Mouse (Mus musculus) adrenal gland, postnatal 14 days (tissue): ENCODE results near the gene Paxip1. TPM values are rescaled to one million over a fixed set of nuclear protein-coding genes. Genes with fewer than 3 reads are reported as not detected.

Experiments
- DNase-seq: peaks from one replicate; pipeline ENCODE4 v3.0.0; 2021; ENCODE audit warnings: mixed read lengths
- long read RNA-seq, 2 experiments: library from polyadenylated mRNA; stranded (forward); transcript quantifications; one replicate each; pipeline ENCODE4 v2.0.0; 2021
- total RNA-seq: library from RNA; stranded (reverse); gene quantifications from 2 replicates; pipeline ENCODE4 v1.2.3, GENCODE M21; 2021

The Paxip1 gene
- total RNA-seq = 30.1 and 31.7 TPM in 2 replicates
- long read RNA-seq, experiment 1, full-length matches to known transcripts = 16 of 23 reads
- long read RNA-seq, experiment 1, partial matches to known transcripts = 0 of 23 reads
- long read RNA-seq, experiment 1, other reads (novel, unspliced or antisense) = 7 of 23 reads
- long read RNA-seq, experiment 2, full-length matches to known transcripts = 9 of 19 reads
- long read RNA-seq, experiment 2, partial matches to known transcripts = 4 of 19 reads
- long read RNA-seq, experiment 2, other reads (novel, unspliced or antisense) = 6 of 19 reads

- DNase-seq = peak; percentile 99
These were observed at the start of gene Paxip1 for GRCm38 (mm10) chr5:27791303-27792172. Gene Paxip1, minus strand, starts transcription at chr5:27791691.

GRCm38 (mm10) chr5:27838061-27838460 is 46.6 kb upstream of the Paxip1 start:
- DNase-seq = no peak

- DNase-seq = no peak
These were observed 43.6 kb upstream of the Paxip1 start for GRCm38 (mm10) chr5:27835096-27835495.

GRCm38 (mm10) chr5:27827971-27828370 is 36.5 kb upstream of the Paxip1 start:
- DNase-seq = no peak

- no peak for DNase-seq
These were observed 29.7 kb upstream of the Paxip1 start for GRCm38 (mm10) chr5:27821161-27821560.

- DNase-seq = no peak
These were observed 27.6 kb upstream of the Paxip1 start for GRCm38 (mm10) chr5:27818840-27819672.

GRCm38 (mm10) chr5:27814282-27814681 is 22.8 kb upstream of the Paxip1 start:
- DNase-seq = no peak

- DNase-seq = peak; percentile 75
These were observed 2.4 kb upstream of the Paxip1 start for GRCm38 (mm10) chr5:27793923-27794322.

GRCm38 (mm10) chr5:27792531-27793205 is 1.2 kb upstream of the Paxip1 start:
- DNase-seq = no peak

GRCm38 (mm10) chr5:27792173-27792470 is 631 bp upstream of the Paxip1 start:
- no peak for DNase-seq

- DNase-seq = peak; percentile 94
These were observed 592 bp downstream of the Paxip1 start for GRCm38 (mm10) chr5:27790910-27791288.

- DNase-seq = no peak
These were observed 1.2 kb downstream of the Paxip1 start for GRCm38 (mm10) chr5:27790086-27790909.

GRCm38 (mm10) chr5:27789586-27789985 is 1.9 kb downstream of the Paxip1 start:
- no peak for DNase-seq

GRCm38 (mm10) chr5:27783381-27783780 is 8.1 kb downstream of the Paxip1 start:
- DNase-seq = no peak

- DNase-seq = no peak
These were observed 23.5 kb downstream of the Paxip1 start for GRCm38 (mm10) chr5:27767948-27768347.

GRCm38 (mm10) chr5:27765780-27766179 is 25.7 kb downstream of the Paxip1 start:
- DNase-seq = no peak

- DNase-seq = no peak
These were observed 46.5 kb downstream of the Paxip1 start for GRCm38 (mm10) chr5:27744944-27745343.

GRCm38 (mm10) chr5:27739216-27739615 is 52.3 kb downstream of the Paxip1 start:
- peak; percentile 25 for DNase-seq

- peak; percentile 79 for DNase-seq
These were observed 54.3 kb downstream of the Paxip1 start for GRCm38 (mm10) chr5:27737168-27737567.

- DNase-seq = peak; percentile 40
These were observed 59.1 kb downstream of the Paxip1 start for GRCm38 (mm10) chr5:27732288-27732868.

- no peak for DNase-seq
These were observed 60.1 kb downstream of the Paxip1 start for GRCm38 (mm10) chr5:27731392-27731791.
